Mouse (Mus musculus): ENCODE data around the gene Lrrc56. TPM values are rescaled to one million over a fixed set of nuclear protein-coding genes. Genes with fewer than 3 reads are reported as not detected.

Gene Lrrc56
- 1.1 and 5.6 TPM in 2 replicates for total RNA-seq (2014; rRNA removed; ENCODE audit: low replicate concordance)
- polyA plus RNA-seq (2015; fragmentation: Nextera tagmentation; extraction: Ambion mirVana): 2.9 TPM in 2 replicates

- Histone ChIP-seq H3K27ac (ENCODE audit: low read depth) (peak within 1 kb of the TSS; percentile 82), H3K36me3 (replicated peaks; ENCODE audit: control insufficient read depth, insufficient read depth, low read length) (peaks cover 34% of the 10 kb centered on the region), H3K4me3 (ENCODE audit: low read depth, low read length) (peak within 1 kb of the TSS; percentile 85), H3K4me1 (ENCODE audit: control insufficient read depth, insufficient read depth) (peaks cover 5% of the 10 kb centered on the region), H3K9me3 (replicated peaks; ENCODE audit: control insufficient read depth, low read length) (no peaks in the 10 kb centered on the region), H3K27me3 (ENCODE audit: control insufficient read depth, insufficient read depth, low read length) (no peaks in the 10 kb centered on the region), H3K4me2 (ENCODE audit: low read depth, low read length) (peak within 1 kb of the TSS; percentile 73), H3K9ac (replicated peaks; ENCODE audit: low read depth, low read length) (peak within 1 kb of the TSS; percentile 81)
- TF ChIP-seq EP300 (IDR thresholded peaks at IDR 0.05; ENCODE audit: low read depth) (no peak), CTCF (IDR thresholded peaks at IDR 0.05; ENCODE audit: low read depth) (no peak)
- WGBS: under 1% methylated on average over 22 of the region's 39 CpGs
- DNase-seq (ENCODE audit: low spot score) (peak; percentile 95), ATAC-seq (ENCODE audit: insufficient read depth, low read depth) (peak; percentile 96)
Observed at GRCm38 (mm10) chr7:141193948-141194347, at the start of gene Lrrc56, which contains the start of gene Hras. Lrrc56 (plus strand) TSS chr7:141194157. Hras (minus strand) TSS chr7:141194005.

DNA sequence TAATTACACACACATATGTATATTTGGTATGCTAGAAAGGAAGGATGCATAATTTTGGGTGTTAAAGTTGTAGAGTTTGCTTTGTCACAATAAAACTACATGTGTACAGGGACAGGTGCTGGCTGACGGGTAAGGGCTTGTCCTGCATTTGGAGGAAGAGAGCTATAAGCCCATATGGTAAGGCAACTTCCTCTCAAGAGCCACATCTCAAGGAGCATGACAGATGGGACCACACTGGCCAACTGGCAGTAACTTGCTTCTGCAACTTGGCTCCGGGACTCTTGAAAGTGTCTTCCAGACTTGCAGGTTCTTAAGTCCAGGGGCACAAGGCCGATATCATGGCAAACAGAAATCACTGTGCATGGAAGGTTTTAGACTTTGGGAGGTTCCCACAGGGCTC, 49.3 kb upstream of the Lrrc56 start:
- H3K27ac ChIP-seq (ENCODE audit: low read depth): no peak overlapping the region
- H3K9me3 ChIP-seq (replicated peaks; ENCODE audit: control insufficient read depth, low read length): no peaks in the 10 kb centered on the region
- no peak overlapping the region for H3K4me2 ChIP-seq (ENCODE audit: low read depth, low read length)
- no peaks in the 10 kb centered on the region for H3K4me1 ChIP-seq (ENCODE audit: control insufficient read depth, insufficient read depth)
- no peak for DNase-seq (ENCODE audit: low spot score)
- H3K36me3 ChIP-seq (replicated peaks; ENCODE audit: control insufficient read depth, insufficient read depth, low read length): peaks cover 15% of the 10 kb centered on the region
- no peak overlapping the region for H3K9ac ChIP-seq (replicated peaks; ENCODE audit: low read depth, low read length)
- TF ChIP-seq CTCF (IDR thresholded peaks at IDR 0.05; ENCODE audit: low read depth) (no peak), EP300 (IDR thresholded peaks at IDR 0.05; ENCODE audit: low read depth) (no peak)
- H3K4me3 ChIP-seq (ENCODE audit: low read depth, low read length): no peak overlapping the region
- ATAC-seq (ENCODE audit: insufficient read depth, low read depth): no peak
- H3K27me3 ChIP-seq (ENCODE audit: control insufficient read depth, insufficient read depth, low read length): no peaks in the 10 kb centered on the region
- WGBS: 92% methylated on average over 3 of the region's 3 CpGs

- WGBS: 52% methylated on average over 1 of the region's 1 CpGs
- H3K9ac ChIP-seq (replicated peaks; ENCODE audit: low read depth, low read length): no peak overlapping the region
- H3K4me3 ChIP-seq (ENCODE audit: low read depth, low read length): no peak overlapping the region
- DNase-seq (ENCODE audit: low spot score) (no peak), ATAC-seq (ENCODE audit: insufficient read depth, low read depth) (no peak)
- peaks cover 15% of the 10 kb centered on the region for H3K36me3 ChIP-seq (replicated peaks; ENCODE audit: control insufficient read depth, insufficient read depth, low read length)
- no peaks in the 10 kb centered on the region for H3K27me3 ChIP-seq (ENCODE audit: control insufficient read depth, insufficient read depth, low read length)
- H3K4me1 ChIP-seq (ENCODE audit: control insufficient read depth, insufficient read depth): no peaks in the 10 kb centered on the region
- no peak overlapping the region for H3K4me2 ChIP-seq (ENCODE audit: low read depth, low read length)
- H3K9me3 ChIP-seq (replicated peaks; ENCODE audit: control insufficient read depth, low read length): no peaks in the 10 kb centered on the region
- H3K27ac ChIP-seq (ENCODE audit: low read depth): no peak overlapping the region
- TF ChIP-seq CTCF (IDR thresholded peaks at IDR 0.05; ENCODE audit: low read depth): no peak
Observed at GRCm38 (mm10) chr7:141145403-141145802, 48.6 kb upstream of the Lrrc56 start.

- H3K27me3 ChIP-seq (ENCODE audit: control insufficient read depth, insufficient read depth, low read length): no peaks in the 10 kb centered on the region
- DNase-seq (ENCODE audit: low spot score) (no peak), ATAC-seq (ENCODE audit: insufficient read depth, low read depth) (no peak)
- no peak overlapping the region for H3K4me2 ChIP-seq (ENCODE audit: low read depth, low read length)
- no peaks in the 10 kb centered on the region for H3K4me1 ChIP-seq (ENCODE audit: control insufficient read depth, insufficient read depth)
- TF ChIP-seq EP300 (IDR thresholded peaks at IDR 0.05; ENCODE audit: low read depth) (no peak), CTCF (IDR thresholded peaks at IDR 0.05; ENCODE audit: low read depth) (no peak)
- no peaks in the 10 kb centered on the region for H3K9me3 ChIP-seq (replicated peaks; ENCODE audit: control insufficient read depth, low read length)
- H3K36me3 ChIP-seq (replicated peaks; ENCODE audit: control insufficient read depth, insufficient read depth, low read length): peaks cover 19% of the 10 kb centered on the region
- H3K27ac ChIP-seq (ENCODE audit: low read depth): no peak overlapping the region
- no peak overlapping the region for H3K9ac ChIP-seq (replicated peaks; ENCODE audit: low read depth, low read length)
- H3K4me3 ChIP-seq (ENCODE audit: low read depth, low read length): no peak overlapping the region
- 87% methylated on average over 12 of the region's 12 CpGs for whole genome bisulfite sequencing
Observed at GRCm38 (mm10) chr7:141146043-141146595, 47.8 kb upstream of the Lrrc56 start.

- Histone ChIP-seq H3K27me3 (ENCODE audit: control insufficient read depth, insufficient read depth, low read length) (no peaks in the 10 kb centered on the region), H3K36me3 (replicated peaks; ENCODE audit: control insufficient read depth, insufficient read depth, low read length) (peaks cover 29% of the 10 kb centered on the region), H3K9me3 (replicated peaks; ENCODE audit: control insufficient read depth, low read length) (no peaks in the 10 kb centered on the region), H3K4me3 (ENCODE audit: low read depth, low read length) (no peak overlapping the region), H3K4me1 (ENCODE audit: control insufficient read depth, insufficient read depth) (no peaks in the 10 kb centered on the region), H3K27ac (ENCODE audit: low read depth) (no peak overlapping the region), H3K9ac (replicated peaks; ENCODE audit: low read depth, low read length) (no peak overlapping the region), H3K4me2 (ENCODE audit: low read depth, low read length) (no peak overlapping the region)
- DNase-seq (ENCODE audit: low spot score): no peak
- no peak for ATAC-seq (ENCODE audit: insufficient read depth, low read depth)
- 64% methylated on average over 6 of the region's 6 CpGs for WGBS
- no peak for TF ChIP-seq EP300 (IDR thresholded peaks at IDR 0.05; ENCODE audit: low read depth)
- no peak for TF ChIP-seq CTCF (IDR thresholded peaks at IDR 0.05; ENCODE audit: low read depth)
Observed at GRCm38 (mm10) chr7:141147044-141147443, 46.9 kb upstream of the Lrrc56 start.

DNA sequence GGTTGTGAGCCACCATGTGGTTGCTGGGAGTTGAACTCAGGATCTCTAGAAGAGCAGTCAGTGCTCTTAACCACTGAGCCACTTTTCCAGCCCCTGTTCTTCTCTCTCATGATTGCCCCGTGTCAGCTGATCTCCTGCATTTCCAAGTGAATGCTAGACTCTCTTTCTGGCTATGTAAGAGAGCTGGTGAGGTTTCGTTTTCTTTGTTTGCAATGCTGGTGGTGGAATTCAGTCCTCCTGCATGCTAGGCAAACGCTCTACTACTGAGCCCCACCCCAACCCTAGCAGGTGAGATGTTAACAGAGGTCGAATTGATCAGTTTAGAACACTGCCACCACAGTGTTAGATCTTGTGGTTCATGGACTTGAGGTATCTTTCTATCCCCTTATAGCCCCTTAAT, 45.3 kb upstream of the Lrrc56 start:
- Histone ChIP-seq H3K36me3 (replicated peaks; ENCODE audit: control insufficient read depth, insufficient read depth, low read length) (peaks cover 39% of the 10 kb centered on the region), H3K4me3 (ENCODE audit: low read depth, low read length) (no peak overlapping the region), H3K9me3 (replicated peaks; ENCODE audit: control insufficient read depth, low read length) (no peaks in the 10 kb centered on the region), H3K9ac (replicated peaks; ENCODE audit: low read depth, low read length) (no peak overlapping the region), H3K27me3 (ENCODE audit: control insufficient read depth, insufficient read depth, low read length) (no peaks in the 10 kb centered on the region), H3K4me1 (ENCODE audit: control insufficient read depth, insufficient read depth) (no peaks in the 10 kb centered on the region), H3K27ac (ENCODE audit: low read depth) (no peak overlapping the region), H3K4me2 (ENCODE audit: low read depth, low read length) (no peak overlapping the region)
- DNase-seq (ENCODE audit: low spot score): no peak
- WGBS: 82% methylated on average over 4 of the region's 4 CpGs
- no peak for ATAC-seq (ENCODE audit: insufficient read depth, low read depth)
- TF ChIP-seq CTCF (IDR thresholded peaks at IDR 0.05; ENCODE audit: low read depth) (no peak), EP300 (IDR thresholded peaks at IDR 0.05; ENCODE audit: low read depth) (no peak)

Measured in heart, postnatal 0 days (tissue).